Mouse (Mus musculus) olfactory bulb, adult 2 months (tissue): Measurements from ENCODE around the gene Ak5. TPM values are rescaled to one million over a fixed set of nuclear protein-coding genes. Genes with fewer than 3 reads are reported as not detected.

Experiments used
- H3K27ac ChIP-seq: fragments of 200-500 bp; 2 replicates; pipeline ENCODE4 v1.5.1; 2012; ENCODE audit warnings: low read depth, low read length; ENCODE audit not compliant: insufficient read depth
- H3K4me1 ChIP-seq: fragments of 200-500 bp; 2 replicates; pipeline ENCODE4 v1.6.1; 2012; ENCODE audit warnings: low read length; ENCODE audit not compliant: control insufficient read depth, insufficient read depth
- H3K4me3 ChIP-seq: fragments of 200-500 bp; 2 replicates; pipeline ENCODE4 v1.5.1; 2012; ENCODE audit warnings: mild to moderate bottlenecking, low read depth, low read length, moderate library complexity; ENCODE audit not compliant: insufficient read depth
- CTCF ChIP-seq: fragments of 200-500 bp; IDR thresholded peaks from 2 replicates; pipeline ENCODE4 v1.5.1; 2012; ENCODE audit warnings: low read depth, mild to moderate bottlenecking, low read length, moderate library complexity; ENCODE audit not compliant: insufficient read depth
- POLR2A ChIP-seq: fragments of 200-500 bp; IDR thresholded peaks from 2 replicates; pipeline ENCODE4 v1.6.1; 2012; ENCODE audit warnings: mild to moderate bottlenecking, low read depth, low read length, moderate library complexity; ENCODE audit not compliant: insufficient read depth
- WGBS: fragments of 180-500 bp; shearing (Covaris S2); methylation state at CpG from one replicate; pipeline ENCODE4 v1.1.7; 2018; 5-methylcytosine and 5-hydroxymethylcytosine counted together
- polyA plus RNA-seq: library from polyadenylated mRNA; stranded (reverse); fragments of >200 nt; gene quantifications from 2 replicates; pipeline ENCODE4 v1.2.4, GENCODE M21; 2012; ENCODE audit warnings: low replicate concordance; ENCODE audit not compliant: missing spikeins, insufficient read depth, insufficient read length

Ak5 gene
- polyA plus RNA-seq, 1 experiment = not detected

DNA sequence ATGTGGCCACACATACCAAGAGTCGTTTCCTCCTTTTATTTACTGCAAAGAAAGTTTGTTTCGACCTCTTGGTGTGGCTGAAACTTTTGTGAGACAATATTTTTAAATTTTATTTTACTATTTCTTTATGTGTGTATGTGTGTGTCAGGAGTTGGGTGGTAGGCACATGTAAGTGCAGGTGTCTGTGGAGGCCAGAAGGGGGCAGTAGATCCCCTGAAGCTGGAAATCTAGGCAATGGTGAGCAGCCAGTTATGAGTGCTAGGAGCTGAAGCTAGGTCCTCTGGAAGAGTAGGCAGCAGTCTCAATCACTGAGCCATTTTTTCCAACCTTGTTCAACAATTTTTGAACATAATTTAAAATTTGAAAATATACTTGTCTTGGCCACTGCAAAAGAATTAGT is 9.6 kb downstream of the Ak5 start:
- H3K27ac ChIP-seq = no peak overlapping the region
- no peaks in the 10 kb centered on the region; the same call in 1 of the 2 replicates for H3K4me1 ChIP-seq
- 91% methylated on average over 2 of the region's 2 CpGs for WGBS
- no peak overlapping the region for H3K4me3 ChIP-seq
- TF ChIP-seq CTCF (no peak), POLR2A (no peak)

DNA sequence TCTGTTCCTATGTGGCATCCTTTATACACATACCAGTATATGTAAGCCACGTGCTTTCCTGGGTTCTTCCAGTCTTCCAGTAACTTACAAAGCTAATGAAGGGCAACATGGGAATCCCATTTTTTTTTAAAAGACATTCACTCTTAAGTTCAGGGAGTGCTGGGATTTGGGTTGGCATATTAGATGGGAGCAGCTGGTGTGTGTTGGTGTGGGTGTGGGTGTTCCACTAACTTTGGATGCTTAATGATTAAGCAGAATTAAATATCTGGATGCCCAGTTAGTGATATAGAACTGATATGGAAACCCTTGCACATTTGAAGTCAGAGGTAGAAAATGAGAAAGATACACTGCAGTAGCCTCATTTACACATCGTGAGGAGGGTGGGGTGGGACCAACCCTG is 16.2 kb downstream of the Ak5 start:
- WGBS = 73% methylated on average over 2 of the region's 2 CpGs
- H3K4me1 ChIP-seq = no peaks in the 10 kb centered on the region
- TF ChIP-seq CTCF (no peak), POLR2A (no peak)

DNA sequence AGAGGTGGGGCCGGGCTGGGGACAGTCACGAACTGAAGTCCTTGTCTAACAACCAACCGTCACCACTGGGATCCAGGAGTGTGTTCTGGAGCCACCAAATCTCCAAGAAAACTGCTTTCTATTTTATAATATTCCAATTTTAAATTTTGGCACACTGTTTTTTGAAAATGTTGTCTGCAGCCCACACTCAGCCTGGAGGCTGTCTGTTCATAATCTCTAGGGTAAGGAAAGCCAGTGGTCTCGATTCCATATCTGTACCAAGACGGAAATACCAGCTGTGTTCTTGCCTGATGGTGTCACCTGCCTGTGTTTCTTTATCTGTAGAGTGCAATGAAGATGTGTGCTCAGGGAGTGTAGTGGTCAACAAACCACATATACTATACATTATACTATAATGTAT is 23.6 kb downstream of the Ak5 start:
- Histone ChIP-seq H3K4me3 (no peak overlapping the region), H3K4me1 (no peaks in the 10 kb centered on the region), H3K27ac (no peak overlapping the region)
- WGBS = 92% methylated on average over 5 of the region's 5 CpGs
- TF ChIP-seq POLR2A (no peak), CTCF (no peak)

More for the DNA sequence above, 16.2 kb downstream of the Ak5 start:
- H3K4me3 ChIP-seq = no peak overlapping the region
- no peak overlapping the region for H3K27ac ChIP-seq

DNA sequence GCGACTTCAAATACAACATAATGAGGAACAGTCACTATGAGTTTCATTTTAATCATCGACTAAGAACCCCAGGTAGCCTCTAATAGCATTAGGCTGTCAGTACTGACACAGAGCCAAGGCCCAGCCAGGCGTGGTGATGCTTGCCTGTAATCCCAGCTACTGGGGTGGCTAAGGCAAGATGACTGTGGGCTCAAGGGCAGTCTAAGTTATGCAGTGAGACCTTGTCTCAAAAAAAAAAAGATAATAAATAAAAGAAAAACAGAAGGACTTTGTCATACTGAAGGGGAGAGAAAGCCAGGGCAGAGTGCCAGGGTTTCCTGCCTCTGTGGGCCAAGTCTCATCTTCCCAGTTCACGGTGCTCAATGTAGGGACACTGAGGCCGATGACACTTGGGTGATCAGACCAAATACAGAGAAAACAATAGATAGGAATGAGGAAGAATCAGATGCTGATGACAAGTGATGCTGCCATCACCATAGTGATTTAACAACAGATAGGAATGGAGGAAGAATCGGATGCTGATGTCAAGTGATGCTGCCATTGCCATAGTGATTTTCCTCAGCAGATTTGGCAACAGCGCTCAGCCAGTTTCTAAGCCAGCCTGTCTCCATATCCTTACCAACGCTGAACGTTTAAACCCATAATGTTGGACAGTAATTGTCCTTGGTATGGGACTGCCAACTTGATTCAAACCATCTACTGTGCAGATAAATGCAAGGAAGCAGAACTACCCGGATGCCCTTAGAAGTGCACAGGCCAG is 42.9 kb downstream of the Ak5 start:
- 65% methylated on average over 10 of the region's 10 CpGs for WGBS
- H3K27ac ChIP-seq = no peak overlapping the region
- no peak for TF ChIP-seq CTCF
- no peak for TF ChIP-seq POLR2A

DNA sequence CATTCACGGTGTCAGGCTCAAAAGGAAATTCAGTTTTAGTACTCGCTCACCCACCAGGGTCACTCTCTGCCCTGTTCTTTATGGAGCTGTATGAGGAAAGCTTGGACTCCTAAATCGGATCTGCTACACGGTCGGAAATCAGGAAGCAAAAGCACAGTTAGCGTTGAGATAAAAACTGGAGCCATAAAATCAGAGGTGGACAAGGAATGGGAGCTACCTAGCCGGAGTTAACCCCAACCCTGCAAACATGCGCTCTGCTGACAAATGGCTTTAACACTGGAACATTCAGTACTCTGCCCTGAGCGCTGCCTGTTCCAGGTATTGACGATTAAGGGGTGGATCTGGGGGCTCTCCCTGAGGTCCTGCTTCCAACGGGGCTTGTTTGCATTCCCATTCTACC is 47.6 kb downstream of the Ak5 start:
- no peak overlapping the region for H3K4me3 ChIP-seq
- 55% methylated on average over 11 of the region's 11 CpGs for WGBS
- no peak overlapping the region for H3K27ac ChIP-seq
- TF ChIP-seq CTCF = no peak
- no peak for TF ChIP-seq POLR2A
- H3K4me1 ChIP-seq = no peaks in the 10 kb centered on the region

More for the DNA sequence above, 42.9 kb downstream of the Ak5 start:
- H3K4me1 ChIP-seq = peaks cover 6% of the 10 kb centered on the region
- no peak overlapping the region for H3K4me3 ChIP-seq

DNA sequence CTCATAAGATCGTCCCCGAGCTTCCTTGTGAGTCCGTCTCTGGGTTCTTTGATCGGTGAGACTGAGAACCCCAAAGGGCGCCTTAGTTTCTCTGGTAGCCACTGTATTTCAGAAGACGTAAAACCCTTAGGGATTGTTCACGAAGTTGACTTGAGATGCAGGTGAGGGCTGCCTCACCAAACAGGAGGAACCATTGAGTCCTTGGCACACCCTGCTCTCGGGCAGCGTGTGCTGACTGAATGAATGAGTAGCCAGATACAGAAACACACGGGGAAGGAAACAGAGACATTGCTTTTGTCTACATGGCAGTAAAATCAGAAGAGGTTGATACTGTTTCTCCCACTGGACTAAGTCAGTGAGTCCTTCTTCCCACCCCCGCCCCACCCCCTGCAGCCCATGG is 48.1 kb downstream of the Ak5 start:
- H3K4me1 ChIP-seq = no peaks in the 10 kb centered on the region
- no peak overlapping the region for H3K27ac ChIP-seq
- 82% methylated on average over 11 of the region's 11 CpGs for WGBS
- H3K4me3 ChIP-seq = no peak overlapping the region
- no peak for TF ChIP-seq CTCF

DNA sequence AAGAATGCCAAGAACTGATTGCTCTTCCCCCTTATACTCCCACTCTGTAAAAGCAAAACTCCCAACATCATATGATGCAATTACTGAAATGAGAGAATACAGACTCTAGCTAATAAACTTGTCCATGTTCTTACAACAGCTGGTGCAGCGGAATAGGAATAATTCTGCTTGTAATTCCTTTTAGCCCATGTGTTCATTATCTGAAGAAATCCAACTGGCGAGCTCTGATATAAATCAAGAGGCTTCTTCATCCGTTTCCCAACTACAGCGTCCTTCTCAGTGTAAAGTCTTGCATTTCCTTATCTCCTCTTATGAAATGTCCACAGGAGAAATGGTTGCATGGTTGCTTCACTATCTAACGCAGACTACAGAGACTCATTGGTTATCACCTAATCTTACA is 59.1 kb downstream of the Ak5 start:
- peaks cover 4% of the 10 kb centered on the region for H3K4me1 ChIP-seq
- H3K4me3 ChIP-seq = no peak overlapping the region
- TF ChIP-seq POLR2A (no peak), CTCF (no peak)
- no peak overlapping the region for H3K27ac ChIP-seq
- 88% methylated on average over 5 of the region's 5 CpGs for WGBS

DNA sequence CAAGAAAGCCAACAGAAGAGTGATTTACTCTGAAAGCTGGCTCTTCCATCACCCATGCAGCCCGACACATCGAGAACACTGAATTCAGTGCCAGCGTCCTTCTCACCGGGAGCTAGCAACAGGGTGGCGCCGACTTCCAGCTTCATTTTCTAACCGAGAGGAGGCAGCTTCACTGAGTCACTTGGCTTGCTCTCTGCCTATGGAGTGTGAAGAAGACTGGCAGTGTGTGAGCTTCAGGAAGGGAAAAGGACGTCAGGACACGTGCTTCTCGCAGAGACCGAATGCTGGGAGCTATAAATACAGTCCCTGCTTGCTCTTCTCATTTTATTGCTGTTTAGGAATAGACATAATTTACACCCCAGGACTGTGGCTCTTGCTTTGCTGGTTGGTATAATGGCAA is 62.3 kb downstream of the Ak5 start:
- Histone ChIP-seq H3K4me3 (no peak overlapping the region), H3K27ac (no peak overlapping the region), H3K4me1 (peaks cover 4% of the 10 kb centered on the region)
- 40% methylated on average over 11 of the region's 11 CpGs for WGBS
- TF ChIP-seq POLR2A = no peak
- TF ChIP-seq CTCF = no peak

DNA sequence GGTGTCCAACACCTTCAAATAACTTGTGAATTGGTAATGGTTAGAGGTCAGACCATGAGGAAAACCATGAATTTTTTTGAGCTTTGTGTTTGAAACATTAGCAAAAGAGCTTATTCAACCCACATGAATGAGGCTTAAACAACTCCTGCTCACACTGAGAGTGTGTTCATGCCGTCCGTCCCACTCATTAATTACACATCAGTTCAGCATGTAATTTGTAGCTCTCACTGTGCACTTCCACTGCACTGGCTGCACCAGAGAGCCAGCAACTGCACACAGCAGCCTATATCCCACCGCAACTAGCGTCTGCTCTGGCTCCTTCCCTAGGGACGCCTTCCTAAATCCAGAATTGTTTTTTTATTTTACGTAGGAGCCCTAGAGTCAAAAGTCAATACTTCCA is 68.5 kb downstream of the Ak5 start:
- no peak overlapping the region for H3K27ac ChIP-seq
- peaks cover 3% of the 10 kb centered on the region; the same call in 1 of the 2 replicates for H3K4me1 ChIP-seq
- WGBS = 12% methylated on average over 6 of the region's 6 CpGs
- TF ChIP-seq POLR2A (no peak), CTCF (no peak)
- H3K4me3 ChIP-seq = no peak overlapping the region
